Mouse (Mus musculus): ENCODE results near the gene Gm47791.

Gene Gm47791

DNA sequence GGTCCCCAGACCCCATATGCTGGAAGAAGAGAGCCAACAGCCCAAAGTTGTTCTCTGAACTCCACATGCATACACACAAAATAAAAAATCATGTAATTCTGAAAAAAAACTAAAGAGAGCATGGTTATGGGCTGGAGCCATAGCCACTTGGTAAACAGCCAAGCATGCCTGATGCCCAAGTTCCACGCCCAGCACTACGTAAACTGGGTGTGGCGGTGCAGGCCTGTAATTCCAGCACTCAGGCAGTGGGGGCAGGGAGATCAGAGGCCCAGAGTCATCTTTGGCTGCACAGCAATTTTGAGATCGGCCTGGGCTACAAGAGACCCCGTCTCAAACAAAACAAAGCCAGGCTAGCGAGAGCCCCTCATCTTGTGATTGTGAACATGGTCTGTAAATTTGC, 14.5 kb upstream of the Gm47791 start:
- DNase-seq, result no peak

- DNase-seq, result no peak
Observed at GRCm38 (mm10) chr1:82783559-82783958, 12.5 kb upstream of the Gm47791 start.

- DNase-seq, result no peak
Observed at GRCm38 (mm10) chr1:82779388-82779966, 8.4 kb upstream of the Gm47791 start.

GRCm38 (mm10) chr1:82775293-82775692, 4.2 kb upstream of the Gm47791 start:
- no peak for DNase-seq

- DNase-seq, result no peak
Observed at GRCm38 (mm10) chr1:82773208-82773607, 2.2 kb upstream of the Gm47791 start.

DNA sequence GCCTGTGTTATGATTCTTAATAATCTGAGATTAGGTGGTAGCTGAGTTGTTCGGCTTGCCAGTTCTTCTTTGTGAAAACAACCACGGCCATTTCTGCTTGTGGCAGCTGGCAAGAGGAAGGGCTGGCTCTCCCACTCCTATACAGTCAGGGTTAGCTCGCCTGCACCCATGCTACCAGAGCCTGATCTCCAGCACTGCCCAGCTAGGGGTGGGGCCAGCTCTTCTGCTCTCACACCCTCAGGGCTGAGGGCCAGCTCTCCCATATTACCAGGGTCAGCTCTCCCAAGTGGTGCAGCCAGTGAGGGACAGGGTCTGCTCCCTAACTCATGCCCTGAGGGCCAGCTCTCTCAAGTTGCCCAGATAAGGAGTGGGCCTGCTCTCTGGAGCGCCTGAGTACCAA, 1.4 kb upstream of the Gm47791 start:
- DNase-seq, result no peak

GRCm38 (mm10) chr1:82768269-82768668, 2.8 kb downstream of the Gm47791 start, which contains the start of gene Tm4sf20:
Gene Tm4sf20 (minus strand): TSS chr1:82768461.
- DNase-seq, result no peak

DNA sequence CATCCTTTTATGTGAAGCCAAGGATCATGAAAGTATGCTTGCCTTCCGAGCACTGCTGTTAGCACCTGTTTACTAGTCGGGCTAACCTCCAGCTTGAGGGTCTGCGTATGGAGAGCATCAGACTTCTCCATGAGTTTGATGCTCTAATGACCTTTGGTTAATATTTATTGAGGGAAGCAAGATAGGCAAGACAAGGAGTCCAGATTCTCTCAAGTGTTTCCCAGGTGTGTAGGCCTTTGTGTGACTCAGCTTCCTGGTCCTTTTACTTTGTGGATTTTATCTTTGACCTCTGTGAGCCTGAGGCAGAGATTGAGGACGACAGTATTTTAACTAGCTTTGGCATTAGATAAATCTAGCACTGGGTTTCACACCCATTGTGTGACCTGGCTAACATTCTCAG, 4.4 kb downstream of the Gm47791 start:
- no peak for DNase-seq

DNA sequence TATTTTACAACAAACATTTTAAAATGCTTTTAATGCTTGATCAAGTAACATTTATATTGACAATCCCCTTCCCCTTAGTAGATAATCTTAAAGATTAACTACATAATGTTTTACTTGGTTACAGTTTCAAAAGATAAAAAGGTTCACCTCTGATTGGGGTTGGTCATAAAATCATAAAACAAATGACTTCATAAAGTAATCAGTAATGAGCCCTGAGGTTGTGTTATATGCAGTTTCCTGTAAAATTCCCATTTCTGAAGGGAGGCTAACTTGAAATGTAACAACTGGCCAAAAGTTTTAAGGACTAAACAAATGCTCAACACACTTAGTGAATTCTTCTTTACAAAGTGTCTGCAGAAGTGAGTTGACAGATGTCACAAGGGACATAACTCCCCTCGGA, 4.8 kb downstream of the Gm47791 start:
- no peak for DNase-seq

GRCm38 (mm10) chr1:82762274-82762673, 8.8 kb downstream of the Gm47791 start:
- DNase-seq, result no peak

GRCm38 (mm10) chr1:82761454-82762169, 9.4 kb downstream of the Gm47791 start:
- no peak for DNase-seq

- DNase-seq, result no peak
Observed at GRCm38 (mm10) chr1:82759520-82759919, 11.5 kb downstream of the Gm47791 start.

GRCm38 (mm10) chr1:82747714-82748452, 23.2 kb downstream of the Gm47791 start:
- no peak for DNase-seq

- no peak for DNase-seq
Observed at GRCm38 (mm10) chr1:82746408-82746807, 24.6 kb downstream of the Gm47791 start.

DNA sequence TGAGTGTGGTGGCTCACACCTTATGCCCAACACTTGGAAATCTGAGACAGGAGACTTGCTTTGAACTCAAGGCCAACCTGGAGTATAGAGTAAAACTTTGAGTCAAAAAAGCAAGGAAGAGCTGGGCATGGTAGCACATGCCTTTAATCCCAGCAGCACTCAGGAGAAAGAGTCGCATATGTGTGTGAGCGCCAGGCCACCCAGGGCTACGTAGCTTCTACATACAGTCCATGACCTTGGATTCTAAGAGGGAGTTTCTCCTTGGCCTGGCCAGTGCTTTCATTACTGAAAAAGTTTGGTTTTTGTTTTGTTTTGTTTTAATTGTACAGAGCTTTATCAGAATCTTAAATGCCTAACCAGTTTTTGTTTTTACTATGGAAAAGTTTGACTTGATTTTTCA, 27.1 kb downstream of the Gm47791 start:
- no peak for DNase-seq

- DNase-seq, result no peak
Observed at GRCm38 (mm10) chr1:82741539-82741938, 29.5 kb downstream of the Gm47791 start.

- no peak for DNase-seq
Observed at GRCm38 (mm10) chr1:82738066-82738465, 33.0 kb downstream of the Gm47791 start.

GRCm38 (mm10) chr1:82733357-82733756, 37.7 kb downstream of the Gm47791 start:
- DNase-seq, result no peak

GRCm38 (mm10) chr1:82726482-82726881, 44.6 kb downstream of the Gm47791 start:
- DNase-seq, result no peak

DNA sequence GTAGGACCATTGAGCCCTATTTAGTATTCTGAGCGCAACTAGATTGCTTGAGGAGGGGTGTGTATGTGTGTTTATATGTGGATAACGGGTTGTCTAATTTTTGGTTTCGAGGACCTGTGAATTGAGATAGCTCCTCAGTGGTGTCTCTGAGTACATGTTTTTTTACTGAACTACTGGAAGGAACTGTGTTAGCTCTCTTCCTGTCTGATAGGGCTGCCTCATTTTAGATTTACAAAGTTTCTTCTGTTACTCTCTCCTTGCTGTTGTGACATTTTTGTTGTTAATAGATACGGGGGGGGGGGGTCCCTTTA, 45.2 kb downstream of the Gm47791 start:
- DNase-seq, result no peak

GRCm38 (mm10) chr1:82725026-82725874, 45.8 kb downstream of the Gm47791 start:
- no peak for DNase-seq

- DNase-seq, result peak; percentile 91
Observed at GRCm38 (mm10) chr1:82724339-82725025, 46.6 kb downstream of the Gm47791 start, which contains the start of gene Mff. Gene Mff (plus strand): TSS chr1:82724890.

All from kidney, adult 11 months (tissue).